Mouse (Mus musculus): ENCODE measurements at regions not wholly inside any gene's neighbourhood (a gene's known extent, or its start where the extent isn't known, plus 50 kb on each side); places are given as distances from the start of the nearest gene placed in this dataset.

GRCm38 (mm10) chr12:104548586-104548985 is 75.5 kb upstream of the Gsc start:
- 76% methylated on average over 2 of the region's 2 CpGs for WGBS
- Histone ChIP-seq H3K9ac (replicated peaks; ENCODE audit: low read depth) (no peak overlapping the region), H3K27me3 (replicated peaks; ENCODE audit: insufficient read depth, low read length) (no peaks in the 10 kb centered on the region), H3K36me3 (ENCODE audit: insufficient read depth, low read length) (no peaks in the 10 kb centered on the region), H3K9me3 (ENCODE audit: low read length) (no peaks in the 10 kb centered on the region), H3K4me1 (ENCODE audit: insufficient read depth, low read depth, low read length) (no peaks in the 10 kb centered on the region), H3K4me2 (replicated peaks; ENCODE audit: low read depth, low read length) (no peak overlapping the region), H3K4me3 (ENCODE audit: low read depth, low read length) (no peak overlapping the region), H3K27ac (ENCODE audit: low read length) (no peak overlapping the region)
- DNase-seq (ENCODE audit: low spot score) (no peak), ATAC-seq (no peak)
- no peak for TF ChIP-seq EP300 (IDR thresholded peaks at IDR 0.05)
- TF ChIP-seq CTCF (IDR thresholded peaks at IDR 0.05), result no peak

- TF ChIP-seq EP300 (IDR thresholded peaks at IDR 0.05) (no peak), CTCF (IDR thresholded peaks at IDR 0.05) (no peak)
- DNase-seq (ENCODE audit: low spot score), result no peak
- no peaks in the 10 kb centered on the region for H3K27me3 ChIP-seq (replicated peaks; ENCODE audit: insufficient read depth, low read length)
- H3K9me3 ChIP-seq (ENCODE audit: low read length), result no peaks in the 10 kb centered on the region
- ATAC-seq, result no peak
- no peak overlapping the region for H3K27ac ChIP-seq (ENCODE audit: low read length)
- H3K4me3 ChIP-seq (ENCODE audit: low read depth, low read length), result no peak overlapping the region
- no peak overlapping the region for H3K9ac ChIP-seq (replicated peaks; ENCODE audit: low read depth)
- no peaks in the 10 kb centered on the region for H3K36me3 ChIP-seq (ENCODE audit: insufficient read depth, low read length)
- H3K4me2 ChIP-seq (replicated peaks; ENCODE audit: low read depth, low read length), result no peak overlapping the region
- H3K4me1 ChIP-seq (ENCODE audit: insufficient read depth, low read depth, low read length), result no peaks in the 10 kb centered on the region
- WGBS, result 82% methylated on average over 3 of the region's 3 CpGs
Measured at GRCm38 (mm10) chr12:104547561-104547960, 74.4 kb upstream of the Gsc start.

GRCm38 (mm10) chr12:104545993-104546769 is 73.1 kb upstream of the Gsc start:
- DNase-seq (ENCODE audit: low spot score), result no peak
- no peak for ATAC-seq
- 89% methylated on average over 20 of the region's 20 CpGs for WGBS

GRCm38 (mm10) chr12:104539911-104540310 is 66.8 kb upstream of the Gsc start:
- Histone ChIP-seq H3K36me3 (ENCODE audit: insufficient read depth, low read length) (no peaks in the 10 kb centered on the region), H3K9ac (replicated peaks; ENCODE audit: low read depth) (no peak overlapping the region), H3K4me1 (ENCODE audit: insufficient read depth, low read depth, low read length) (no peaks in the 10 kb centered on the region), H3K27me3 (replicated peaks; ENCODE audit: insufficient read depth, low read length) (no peaks in the 10 kb centered on the region), H3K27ac (ENCODE audit: low read length) (no peak overlapping the region), H3K4me2 (replicated peaks; ENCODE audit: low read depth, low read length) (no peak overlapping the region), H3K9me3 (ENCODE audit: low read length) (no peaks in the 10 kb centered on the region), H3K4me3 (ENCODE audit: low read depth, low read length) (no peak overlapping the region)
- TF ChIP-seq EP300 (IDR thresholded peaks at IDR 0.05), result no peak
- no peak for TF ChIP-seq CTCF (IDR thresholded peaks at IDR 0.05)
- 87% methylated on average over 7 of the region's 7 CpGs for WGBS
- ATAC-seq (no peak), DNase-seq (ENCODE audit: low spot score) (no peak)

More at GRCm38 (mm10) chr12:104545993-104546769, 73.1 kb upstream of the Gsc start:
- TF ChIP-seq CTCF (IDR thresholded peaks at IDR 0.05), result no peak
- no peak for TF ChIP-seq EP300 (IDR thresholded peaks at IDR 0.05)
- Histone ChIP-seq H3K9ac (replicated peaks; ENCODE audit: low read depth) (no peak overlapping the region), H3K9me3 (ENCODE audit: low read length) (no peaks in the 10 kb centered on the region), H3K4me1 (ENCODE audit: insufficient read depth, low read depth, low read length) (no peaks in the 10 kb centered on the region), H3K27me3 (replicated peaks; ENCODE audit: insufficient read depth, low read length) (no peaks in the 10 kb centered on the region), H3K36me3 (ENCODE audit: insufficient read depth, low read length) (no peaks in the 10 kb centered on the region), H3K4me3 (ENCODE audit: low read depth, low read length) (no peak overlapping the region), H3K4me2 (replicated peaks; ENCODE audit: low read depth, low read length) (no peak overlapping the region), H3K27ac (ENCODE audit: low read length) (no peak overlapping the region)

GRCm38 (mm10) chr12:104538436-104538835 is 65.3 kb upstream of the Gsc start:
- no peak overlapping the region for H3K9ac ChIP-seq (replicated peaks; ENCODE audit: low read depth)
- 93% methylated on average over 2 of the region's 2 CpGs for WGBS
- no peak for ATAC-seq

GRCm38 (mm10) chr12:104531512-104532447 is 58.6 kb upstream of the Gsc start:
- WGBS, result 32% methylated on average over 29 of the region's 29 CpGs
- no peak for TF ChIP-seq CTCF (IDR thresholded peaks at IDR 0.05)
- no peak for TF ChIP-seq EP300 (IDR thresholded peaks at IDR 0.05)
- ATAC-seq (no peak), DNase-seq (ENCODE audit: low spot score) (no peak)
- H3K27ac ChIP-seq (ENCODE audit: low read length), result no peak overlapping the region
- H3K9me3 ChIP-seq (ENCODE audit: low read length), result no peaks in the 10 kb centered on the region
- no peaks in the 10 kb centered on the region for H3K36me3 ChIP-seq (ENCODE audit: insufficient read depth, low read length)
- no peak overlapping the region for H3K4me2 ChIP-seq (replicated peaks; ENCODE audit: low read depth, low read length)
- no peak overlapping the region for H3K9ac ChIP-seq (replicated peaks; ENCODE audit: low read depth)
- H3K27me3 ChIP-seq (replicated peaks; ENCODE audit: insufficient read depth, low read length), result no peaks in the 10 kb centered on the region
- no peak overlapping the region for H3K4me3 ChIP-seq (ENCODE audit: low read depth, low read length)
- no peaks in the 10 kb centered on the region for H3K4me1 ChIP-seq (ENCODE audit: insufficient read depth, low read depth, low read length)

More at GRCm38 (mm10) chr12:104538436-104538835, 65.3 kb upstream of the Gsc start:
- H3K9me3 ChIP-seq (ENCODE audit: low read length), result no peaks in the 10 kb centered on the region
- no peaks in the 10 kb centered on the region for H3K4me1 ChIP-seq (ENCODE audit: insufficient read depth, low read depth, low read length)
- no peak overlapping the region for H3K4me3 ChIP-seq (ENCODE audit: low read depth, low read length)
- H3K27ac ChIP-seq (ENCODE audit: low read length), result no peak overlapping the region
- TF ChIP-seq CTCF (IDR thresholded peaks at IDR 0.05) (no peak), EP300 (IDR thresholded peaks at IDR 0.05) (no peak)
- DNase-seq (ENCODE audit: low spot score), result no peak
- H3K36me3 ChIP-seq (ENCODE audit: insufficient read depth, low read length), result no peaks in the 10 kb centered on the region
- no peak overlapping the region for H3K4me2 ChIP-seq (replicated peaks; ENCODE audit: low read depth, low read length)
- H3K27me3 ChIP-seq (replicated peaks; ENCODE audit: insufficient read depth, low read length), result no peaks in the 10 kb centered on the region

Data from lung, postnatal 0 days (tissue).